7 mouse cellular contexts compared by ENCODE assay signal in the genomic region with DNA sequence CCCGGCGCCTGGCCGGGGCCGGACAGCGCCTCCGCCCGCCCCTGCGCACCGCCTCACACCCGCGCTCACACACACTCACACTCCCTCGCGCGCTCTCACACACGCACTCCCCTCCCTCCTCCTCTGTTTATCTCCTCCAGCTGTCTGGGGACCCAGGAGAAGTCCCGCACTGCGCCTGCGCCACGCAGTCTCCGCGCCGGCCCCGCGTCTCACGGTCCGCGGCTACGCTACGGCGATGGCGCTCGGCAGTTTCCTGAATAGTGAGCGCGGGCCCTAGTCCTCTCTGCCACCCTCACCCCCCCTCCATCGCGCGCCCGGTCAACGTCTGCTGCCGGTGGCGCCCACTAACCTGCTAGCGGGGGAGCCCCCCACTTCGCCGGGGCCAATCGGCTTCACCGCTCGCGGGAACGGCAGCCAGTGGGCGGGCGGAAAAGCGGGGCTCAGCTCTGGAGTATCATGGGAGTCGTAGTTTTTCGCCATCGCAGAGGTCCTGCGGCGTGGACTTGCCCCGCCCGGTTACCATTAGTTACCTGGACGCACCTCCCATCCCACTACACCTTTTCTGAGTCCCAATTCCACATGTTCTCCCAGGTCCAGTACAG. TPM values are rescaled to one million over a fixed set of nuclear protein-coding genes. Genes with fewer than 3 reads are reported as not detected.
DNase-seq lines count a peak whose midpoint lies in the region; ATAC-seq and TF ChIP-seq lines count a peak whose summit lies in the region.

No protein-coding gene starts in this region.

- H3K27me3 ChIP-seq in embryonic facial prominence, embryonic 11.5 days (ENCODE audit: control insufficient read depth, insufficient read depth, low read length): no peaks in the 10 kb centered on the region
- H3K27me3 ChIP-seq in kidney, adult 2 months (replicated peaks; ENCODE audit: control insufficient read depth, insufficient read depth, low read length): no peaks in the 10 kb centered on the region
- H3K27me3 ChIP-seq in limb, embryonic 12.5 days: peaks cover 6% of the 10 kb centered on the region; the same call in 1 of the 2 replicates
- no peaks in the 10 kb centered on the region for H3K27me3 ChIP-seq in midbrain, embryonic 15.5 days (replicated peaks)
- no peaks in the 10 kb centered on the region for H3K27me3 ChIP-seq in spleen, adult 2 months (ENCODE audit: control insufficient read depth, insufficient read depth, low read length)

- peak overlapping the region; percentile 86 for H3K9ac ChIP-seq in embryonic facial prominence, embryonic 11.5 days (replicated peaks; ENCODE audit: low read length)
- H3K9ac ChIP-seq in limb, embryonic 12.5 days (replicated peaks): peak overlapping the region; percentile 89
- H3K9ac ChIP-seq in midbrain, embryonic 15.5 days: peak overlapping the region; percentile 86

- peak overlapping the region; percentile 41; the same call in 1 of the 2 replicates for H3K27ac ChIP-seq in embryonic facial prominence, embryonic 11.5 days (replicated peaks; ENCODE audit: low read depth, low read length)
- peak overlapping the region; percentile 15 for H3K27ac ChIP-seq in kidney, adult 2 months (ENCODE audit: insufficient read depth, low read depth, low read length)
- H3K27ac ChIP-seq in limb, embryonic 12.5 days: peak overlapping the region; percentile 76
- H3K27ac ChIP-seq in midbrain, embryonic 15.5 days: peak overlapping the region; percentile 85
- H3K27ac ChIP-seq in spleen, adult 2 months (ENCODE audit: insufficient read depth, low read length): peak overlapping the region; percentile 24

- under 1% methylated on average over 60 of the region's 60 CpGs for WGBS in embryonic facial prominence, embryonic 11.5 days
- WGBS in kidney, adult 2 months: under 1% methylated on average over 60 of the region's 60 CpGs
- under 1% methylated on average over 59 of the region's 60 CpGs for WGBS in limb, embryonic 12.5 days
- WGBS in midbrain, embryonic 15.5 days: under 1% methylated on average over 59 of the region's 60 CpGs
- WGBS in spleen, adult 2 months: under 1% methylated on average over 57 of the region's 60 CpGs

- H3K9me3 ChIP-seq in embryonic facial prominence, embryonic 11.5 days (replicated peaks; ENCODE audit: control insufficient read depth, low read length): no peaks in the 10 kb centered on the region
- H3K9me3 ChIP-seq in limb, embryonic 12.5 days: no peaks in the 10 kb centered on the region
- H3K9me3 ChIP-seq in midbrain, embryonic 15.5 days: no peaks in the 10 kb centered on the region

- TF ChIP-seq CTCF in kidney, adult 2 months (conservative IDR thresholded peaks at IDR 0.05; ENCODE audit: insufficient read depth, insufficient read length, low read depth, low read length): no peak
- TF ChIP-seq CTCF in spleen, adult 2 months (IDR thresholded peaks at IDR 0.05; ENCODE audit: extremely low read depth, insufficient read depth, insufficient read length, insufficient replicate concordance): no peak

- peak; percentile 93 for ATAC-seq in embryonic facial prominence, embryonic 11.5 days (replicated peaks; ENCODE audit: insufficient number of reproducible peaks, low FRiP score, low TSS enrichment, low read depth)
- peak; percentile 95 for ATAC-seq in limb, embryonic 12.5 days (ENCODE audit: insufficient number of reproducible peaks, insufficient read depth, low FRiP score, low TSS enrichment, low read depth)
- peak; percentile 97 for ATAC-seq in midbrain, embryonic 15.5 days (replicated peaks)

- peak overlapping the region; percentile 88 for H3K4me2 ChIP-seq in embryonic facial prominence, embryonic 11.5 days (ENCODE audit: low read depth, low read length)
- H3K4me2 ChIP-seq in limb, embryonic 12.5 days: peak overlapping the region; percentile 76
- peak overlapping the region; percentile 83 for H3K4me2 ChIP-seq in midbrain, embryonic 15.5 days

- peak; percentile 99 for DNase-seq in adrenal gland, postnatal 14 days
- peak; percentile 95 for DNase-seq in embryonic facial prominence, embryonic 11.5 days (ENCODE audit: low spot score)
- DNase-seq in heart, adult 18-20 months: peak; percentile 98 to 99
- peak; percentile 98 for DNase-seq in kidney, adult 2 months
- peak; percentile 84 to 99 for DNase-seq in spleen, adult 2 months (ENCODE audit: low read depth in 1 of 2, low spot score in 2 of 2)

- peak; percentile 18 for TF ChIP-seq POLR2A in kidney, adult 2 months (IDR thresholded peaks at IDR 0.05; ENCODE audit: low read depth, low read length)
- TF ChIP-seq POLR2A in spleen, adult 2 months (IDR thresholded peaks at IDR 0.05; ENCODE audit: low read depth, low read length): peak; percentile 33; the same call in 1 of the 2 replicates

- no peaks in the 10 kb centered on the region for H3K36me3 ChIP-seq in embryonic facial prominence, embryonic 11.5 days (replicated peaks; ENCODE audit: control insufficient read depth, insufficient read depth, low read depth, low read length)
- no peaks in the 10 kb centered on the region for H3K36me3 ChIP-seq in kidney, adult 2 months (ENCODE audit: control insufficient read depth, insufficient read depth, low read length)
- peaks cover 4% of the 10 kb centered on the region; the same call in 1 of the 2 replicates for H3K36me3 ChIP-seq in limb, embryonic 12.5 days
- no peaks in the 10 kb centered on the region for H3K36me3 ChIP-seq in midbrain, embryonic 15.5 days (replicated peaks)
- no peaks in the 10 kb centered on the region for H3K36me3 ChIP-seq in spleen, adult 2 months (ENCODE audit: control insufficient read depth, insufficient read depth, low read length)

- H3K4me1 ChIP-seq in embryonic facial prominence, embryonic 11.5 days (ENCODE audit: control insufficient read depth, insufficient read depth, low read length): no peaks in the 10 kb centered on the region
- peaks cover 4% of the 10 kb centered on the region; the same call in 1 of the 2 replicates for H3K4me1 ChIP-seq in kidney, adult 2 months (ENCODE audit: control insufficient read depth, insufficient read depth, low read length)
- H3K4me1 ChIP-seq in limb, embryonic 12.5 days (replicated peaks): peaks cover 6% of the 10 kb centered on the region
- H3K4me1 ChIP-seq in midbrain, embryonic 15.5 days: peaks cover 18% of the 10 kb centered on the region
- no peaks in the 10 kb centered on the region; the same call in 1 of the 2 replicates for H3K4me1 ChIP-seq in spleen, adult 2 months (ENCODE audit: control insufficient read depth, insufficient read depth, insufficient read length)

- H3K4me3 ChIP-seq in embryonic facial prominence, embryonic 11.5 days (ENCODE audit: low read depth, low read length): peak overlapping the region; percentile 90
- H3K4me3 ChIP-seq in kidney, adult 2 months (ENCODE audit: insufficient read depth, low read depth, low read length): peak overlapping the region; percentile 82
- peak overlapping the region; percentile 93 for H3K4me3 ChIP-seq in limb, embryonic 12.5 days (replicated peaks)
- peak overlapping the region; percentile 99 for H3K4me3 ChIP-seq in midbrain, embryonic 15.5 days
- H3K4me3 ChIP-seq in spleen, adult 2 months (ENCODE audit: extremely low read depth, insufficient read depth, insufficient read length): peak overlapping the region; percentile 90

RNA-seq across cellular contexts. Expression of gene Wdtc1, which starts 14.0 kb away (rescaled TPM):
- 53.3 and 55.1 TPM in 2 replicates for total RNA-seq in adrenal gland, postnatal 14 days (2021)
- polyA plus RNA-seq in embryonic facial prominence, embryonic 11.5 days (2014; fragmentation: Nextera tagmentation; extraction: Ambion mirVana): 16.7 and 18.7 TPM in 2 replicates
- 10 to 100 TPM; 71.9 to 73.6 TPM for total RNA-seq in heart, adult 18-20 months (2021)
- 64.1 and 64.4 TPM in 2 replicates for polyA plus RNA-seq in kidney, adult 2 months (2012; rRNA removed)
- 12.2 and 17.6 TPM in 2 replicates for polyA plus RNA-seq in limb, embryonic 12.5 days (2016; fragmentation: Nextera tagmentation; extraction: Ambion mirVana)
- 23.2 and 26.3 TPM in 2 replicates for polyA plus RNA-seq in midbrain, embryonic 15.5 days (2015; fragmentation: Nextera tagmentation; extraction: Ambion mirVana)
- 33.0 and 33.3 TPM in 2 replicates for polyA plus RNA-seq in spleen, adult 2 months (2012; rRNA removed)

RNA-seq across cellular contexts. Expression of gene Slc9a1, which starts 30.3 kb away (rescaled TPM):
- total RNA-seq in adrenal gland, postnatal 14 days (2021): 46.4 and 49.9 TPM in 2 replicates
- 4.7 and 5.6 TPM in 2 replicates for polyA plus RNA-seq in embryonic facial prominence, embryonic 11.5 days (2014; fragmentation: Nextera tagmentation; extraction: Ambion mirVana)
- total RNA-seq in heart, adult 18-20 months (2021): 10 to 100 TPM; 17.6 to 19.6 TPM
- polyA plus RNA-seq in kidney, adult 2 months (2012; rRNA removed): 30.1 and 32.3 TPM in 2 replicates
- polyA plus RNA-seq in limb, embryonic 12.5 days (2016; fragmentation: Nextera tagmentation; extraction: Ambion mirVana): 7.3 and 7.8 TPM in 2 replicates
- 9.9 and 11.1 TPM in 2 replicates for polyA plus RNA-seq in midbrain, embryonic 15.5 days (2015; fragmentation: Nextera tagmentation; extraction: Ambion mirVana)
- 39.4 and 46.9 TPM in 2 replicates for polyA plus RNA-seq in spleen, adult 2 months (2012; rRNA removed)

Comparison
In these comparisons a context has a peak if more than half of its experiments do, and no peak if none do; other contexts are left out.
1. Peak in every context shown above with its lines: DNase-seq, ATAC-seq, H3K4me3 ChIP-seq and H3K27ac ChIP-seq.
2. H3K27ac ChIP-seq: peak in every context shown above with its lines; median percentile 85 in midbrain, embryonic 15.5 days; 76 in limb, embryonic 12.5 days; 41 in embryonic facial prominence, embryonic 11.5 days; 24 in spleen, adult 2 months; 15 in kidney, adult 2 months.